Mouse (Mus musculus) kidney, embryonic 14.5 days (tissue): ENCODE measurements at regions not wholly inside any gene's neighbourhood (a gene's known extent, or its start where the extent isn't known, plus 50 kb on each side); places are given as distances from the start of the nearest gene placed in this dataset.

Source experiments
- ATAC-seq: fragments of 200-750 bp; cut with Nextera tagmentation; 2 replicates; pipeline ENCODE4 v1.8.0; 2017; ENCODE audit warnings: moderate number of reproducible peaks, mild to moderate bottlenecking, moderate TSS enrichment, moderate library complexity; ENCODE audit not compliant: low FRiP score, low TSS enrichment
- H3K27ac ChIP-seq: fragments of 300-500 bp; sonication (generic); 2 replicates; pipeline ENCODE4 v1.5.1; 2014; ENCODE audit warnings: low read depth, mild to moderate bottlenecking, low read length, moderate library complexity, mixed read lengths
- H3K27me3 ChIP-seq: fragments of 300-500 bp; sonication (generic); 2 replicates; pipeline ENCODE4 v1.6.1; 2014; ENCODE audit warnings: mild to moderate bottlenecking, low read length; ENCODE audit not compliant: control insufficient read depth, insufficient read depth
- H3K36me3 ChIP-seq: fragments of 300-500 bp; sonication (generic); 2 replicates; pipeline ENCODE4 v1.6.1; 2014; ENCODE audit warnings: low read length, mixed read lengths; ENCODE audit not compliant: control insufficient read depth, insufficient read depth
- H3K4me1 ChIP-seq: fragments of 300-500 bp; sonication (generic); 2 replicates; pipeline ENCODE4 v1.6.1; 2014; ENCODE audit warnings: low read length, mixed read lengths; ENCODE audit not compliant: control insufficient read depth, insufficient read depth
- H3K4me2 ChIP-seq: fragments of 300-500 bp; sonication (generic); replicated peaks from 2 replicates; pipeline ENCODE4 v1.6.1; 2014; ENCODE audit warnings: low read depth, mild to moderate bottlenecking, low read length
- H3K4me3 ChIP-seq: fragments of 300-500 bp; sonication (generic); 2 replicates; pipeline ENCODE4 v1.5.1; 2014; ENCODE audit warnings: mild to moderate bottlenecking, low read length
- H3K9ac ChIP-seq: fragments of 300-500 bp; sonication (generic); 2 replicates; pipeline ENCODE4 v1.6.1; 2014; ENCODE audit warnings: low read depth, mild to moderate bottlenecking, low read length, moderate library complexity
- H3K9me3 ChIP-seq: fragments of 300-500 bp; sonication (generic); 2 replicates; pipeline ENCODE4 v1.6.1; 2016; ENCODE audit warnings: low read length; ENCODE audit not compliant: control insufficient read depth
- WGBS: fragments of 180-500 bp; shearing (Covaris S2); extraction: QIAGEN DNeasy Blood & Tissue Kit; methylation state at CpG from one replicate; pipeline ENCODE4 v1.1.7; 2014; 5-methylcytosine and 5-hydroxymethylcytosine counted together

DNA sequence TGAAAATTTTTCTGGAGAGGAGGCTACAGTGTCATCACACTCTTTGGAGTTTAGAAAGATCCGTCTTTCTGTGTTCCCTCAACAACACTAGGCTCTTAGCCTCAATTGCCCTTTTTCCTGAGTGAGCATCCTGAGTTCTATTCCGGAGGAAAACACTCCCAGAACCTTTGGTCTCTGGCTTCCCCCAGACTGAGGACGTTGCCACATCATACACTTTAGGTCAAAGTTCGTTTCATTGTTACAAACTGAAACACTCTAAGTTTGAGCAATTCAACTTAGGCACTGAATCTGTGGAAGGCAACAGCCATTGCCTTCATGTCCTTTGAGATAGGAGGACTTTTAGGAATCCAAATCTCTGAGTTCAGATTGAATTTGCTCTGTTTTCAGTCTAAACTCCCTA, 85.0 kb downstream of the Arl4a start:
- Histone ChIP-seq H3K4me3 (no peak overlapping the region), H3K27ac (no peak overlapping the region)
- WGBS: 71% methylated on average over 4 of the region's 4 CpGs

DNA sequence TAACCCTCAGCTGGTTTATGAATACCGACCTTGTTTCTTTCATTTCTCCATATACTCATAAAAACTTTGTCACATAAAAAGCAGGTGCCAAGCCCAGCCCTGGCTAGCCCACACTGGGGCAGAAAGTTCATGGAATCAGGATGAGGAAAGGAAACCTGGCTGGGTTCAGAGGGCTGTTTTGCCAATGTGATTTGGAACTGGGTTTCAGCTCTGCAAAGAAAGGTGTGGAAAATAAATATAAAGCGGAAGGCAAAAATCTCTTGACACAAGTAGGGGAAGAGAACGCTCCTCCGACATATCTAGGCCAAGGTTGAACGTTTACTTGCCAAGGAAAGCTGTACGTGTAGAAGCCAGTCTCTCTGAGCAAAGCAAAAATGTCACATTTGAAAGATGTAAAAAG, 85.9 kb downstream of the Arl4a start:
- H3K27me3 ChIP-seq: no peaks in the 10 kb centered on the region
- no peak overlapping the region for H3K9ac ChIP-seq
- ATAC-seq: no peak
- H3K4me1 ChIP-seq: no peaks in the 10 kb centered on the region
- 81% methylated on average over 6 of the region's 6 CpGs for WGBS
- no peak overlapping the region for H3K4me2 ChIP-seq
- no peaks in the 10 kb centered on the region for H3K9me3 ChIP-seq
- no peak overlapping the region for H3K27ac ChIP-seq
- H3K36me3 ChIP-seq: no peaks in the 10 kb centered on the region
- H3K4me3 ChIP-seq: no peak overlapping the region

More for the DNA sequence above, 85.0 kb downstream of the Arl4a start:
- H3K9ac ChIP-seq: no peak overlapping the region
- H3K4me1 ChIP-seq: no peaks in the 10 kb centered on the region
- no peaks in the 10 kb centered on the region for H3K9me3 ChIP-seq
- ATAC-seq: no peak
- H3K4me2 ChIP-seq: no peak overlapping the region
- H3K36me3 ChIP-seq: no peaks in the 10 kb centered on the region
- H3K27me3 ChIP-seq: no peaks in the 10 kb centered on the region

DNA sequence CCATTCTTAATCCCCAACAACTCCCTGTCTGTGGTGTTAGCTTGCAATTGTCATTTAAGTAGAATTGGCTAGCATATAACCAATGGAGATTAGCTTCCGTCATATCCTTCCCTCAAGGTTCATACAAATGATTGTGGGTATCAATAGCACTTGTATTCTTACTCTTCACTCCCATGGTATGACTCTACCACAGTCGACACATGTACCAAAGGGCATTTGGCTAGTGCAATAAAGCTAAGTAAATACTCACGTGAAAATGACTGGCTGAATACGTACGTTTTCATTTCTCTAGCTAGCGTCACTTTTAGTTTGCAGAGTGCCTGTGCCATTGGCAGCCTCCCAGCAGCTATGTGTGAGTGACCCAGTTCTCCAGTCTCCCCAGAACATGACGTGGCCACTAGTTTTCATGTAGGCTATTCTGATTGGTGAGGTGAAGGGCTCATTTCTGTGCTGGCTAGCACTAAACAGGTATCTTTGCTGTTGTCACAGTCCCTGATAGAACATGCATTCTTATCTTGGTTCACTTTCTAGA, 87.5 kb downstream of the Arl4a start:
- H3K9me3 ChIP-seq: no peaks in the 10 kb centered on the region
- no peaks in the 10 kb centered on the region for H3K4me1 ChIP-seq
- H3K9ac ChIP-seq: no peak overlapping the region
- H3K27ac ChIP-seq: no peak overlapping the region
- H3K4me3 ChIP-seq: no peak overlapping the region
- no peak for ATAC-seq
- no peaks in the 10 kb centered on the region for H3K36me3 ChIP-seq
- no peak overlapping the region for H3K4me2 ChIP-seq
- 83% methylated on average over 7 of the region's 7 CpGs for WGBS
- no peaks in the 10 kb centered on the region for H3K27me3 ChIP-seq

DNA sequence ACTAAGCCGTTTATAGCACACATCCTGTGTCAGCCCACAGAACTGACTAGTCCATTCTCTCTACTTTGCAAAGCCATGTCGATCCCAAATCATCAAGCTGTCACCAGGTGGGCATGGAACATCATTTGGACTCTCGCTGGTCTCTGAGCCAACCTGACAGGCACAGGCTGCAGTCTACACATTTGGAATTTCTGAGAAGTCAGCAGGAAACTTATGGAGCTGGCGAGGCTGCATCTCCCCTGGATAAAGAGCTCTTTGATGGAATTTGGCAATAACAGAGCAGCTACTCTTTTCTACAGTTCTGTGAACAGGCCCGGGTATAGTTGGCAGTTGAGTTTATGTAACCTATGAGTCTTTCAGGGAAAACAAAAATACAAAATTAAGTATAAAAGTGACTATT, 94.9 kb downstream of the Arl4a start:
- WGBS: 63% methylated on average over 5 of the region's 5 CpGs
- Histone ChIP-seq H3K9ac (no peak overlapping the region), H3K4me3 (no peak overlapping the region), H3K27me3 (no peaks in the 10 kb centered on the region), H3K27ac (no peak overlapping the region), H3K4me2 (no peak overlapping the region), H3K9me3 (no peaks in the 10 kb centered on the region), H3K36me3 (no peaks in the 10 kb centered on the region), H3K4me1 (no peaks in the 10 kb centered on the region)
- no peak for ATAC-seq

DNA sequence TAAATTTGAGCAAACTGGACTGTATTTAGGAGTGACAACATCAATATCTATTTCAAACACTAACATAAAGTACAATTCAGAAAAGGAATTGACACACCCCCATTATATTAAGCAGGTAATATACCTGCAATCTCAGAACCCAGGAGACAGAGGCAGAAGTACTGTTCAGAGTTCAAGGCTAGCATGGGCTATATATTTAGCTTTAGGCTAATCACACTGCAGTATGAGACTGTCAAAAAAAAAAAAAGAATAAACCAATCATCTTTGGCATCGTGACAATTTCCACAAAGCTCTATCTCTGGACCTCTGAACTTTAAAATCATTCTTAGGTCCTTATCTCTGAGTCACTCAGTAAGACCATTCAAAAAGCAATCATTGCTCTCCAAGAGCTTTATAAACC, 96.7 kb downstream of the Arl4a start:
- Histone ChIP-seq H3K27me3 (no peaks in the 10 kb centered on the region), H3K27ac (no peak overlapping the region), H3K9ac (no peak overlapping the region), H3K4me1 (no peaks in the 10 kb centered on the region), H3K9me3 (no peaks in the 10 kb centered on the region), H3K4me2 (no peak overlapping the region), H3K36me3 (no peaks in the 10 kb centered on the region), H3K4me3 (no peak overlapping the region)
- WGBS: 90% methylated on average over 1 of the region's 1 CpGs
- ATAC-seq: no peak

DNA sequence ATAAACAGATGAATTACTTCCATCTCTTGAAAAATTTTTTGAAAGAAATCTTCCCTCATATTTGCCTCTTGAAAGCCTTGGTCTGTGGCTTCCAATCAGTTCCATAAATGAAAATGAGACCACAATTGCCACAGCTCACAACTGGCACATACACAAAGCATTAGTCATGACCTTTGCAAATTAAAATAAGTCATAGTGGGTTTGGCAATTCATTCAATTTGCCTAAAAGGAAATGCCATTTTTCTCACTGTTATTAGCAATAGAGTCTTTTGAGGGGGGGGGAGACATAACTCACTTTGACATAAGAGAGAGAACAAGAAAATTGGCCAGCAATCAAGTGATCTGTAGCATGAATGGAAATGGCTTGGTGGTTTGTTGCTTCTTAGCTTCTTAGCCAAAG, 98.8 kb downstream of the Arl4a start:
- H3K27me3 ChIP-seq: no peaks in the 10 kb centered on the region
- H3K27ac ChIP-seq: no peak overlapping the region
- no peak for ATAC-seq
- no peak overlapping the region for H3K9ac ChIP-seq
- no peak overlapping the region for H3K4me3 ChIP-seq
- no peaks in the 10 kb centered on the region for H3K4me1 ChIP-seq
- no peaks in the 10 kb centered on the region for H3K9me3 ChIP-seq
- H3K4me2 ChIP-seq: no peak overlapping the region
- no peaks in the 10 kb centered on the region for H3K36me3 ChIP-seq

DNA sequence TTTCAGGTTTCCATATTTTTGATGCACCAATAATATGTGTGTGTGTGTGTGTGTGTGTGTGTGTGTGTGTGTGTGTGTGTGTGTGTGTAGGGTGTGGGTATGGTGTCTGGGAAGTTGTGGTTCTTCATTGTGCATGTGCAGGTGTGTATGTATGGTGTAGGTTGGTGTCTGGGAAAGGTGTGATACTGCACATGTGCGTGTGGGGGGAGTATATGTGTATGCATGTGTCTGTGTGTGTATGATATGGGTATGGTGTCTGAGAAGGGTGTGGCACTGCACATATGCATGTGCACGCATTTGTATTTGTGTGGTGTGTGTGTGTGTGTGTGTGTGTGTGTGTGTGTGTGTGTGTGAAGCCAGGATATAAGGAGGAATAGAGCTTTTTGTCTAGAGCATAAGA, 99.6 kb downstream of the Arl4a start:
- Histone ChIP-seq H3K4me2 (no peak overlapping the region), H3K9me3 (no peaks in the 10 kb centered on the region), H3K9ac (no peak overlapping the region), H3K27me3 (no peaks in the 10 kb centered on the region), H3K4me3 (no peak overlapping the region), H3K4me1 (no peaks in the 10 kb centered on the region), H3K27ac (no peak overlapping the region), H3K36me3 (no peaks in the 10 kb centered on the region)
- 96% methylated on average over 2 of the region's 2 CpGs for WGBS
- ATAC-seq: no peak

DNA sequence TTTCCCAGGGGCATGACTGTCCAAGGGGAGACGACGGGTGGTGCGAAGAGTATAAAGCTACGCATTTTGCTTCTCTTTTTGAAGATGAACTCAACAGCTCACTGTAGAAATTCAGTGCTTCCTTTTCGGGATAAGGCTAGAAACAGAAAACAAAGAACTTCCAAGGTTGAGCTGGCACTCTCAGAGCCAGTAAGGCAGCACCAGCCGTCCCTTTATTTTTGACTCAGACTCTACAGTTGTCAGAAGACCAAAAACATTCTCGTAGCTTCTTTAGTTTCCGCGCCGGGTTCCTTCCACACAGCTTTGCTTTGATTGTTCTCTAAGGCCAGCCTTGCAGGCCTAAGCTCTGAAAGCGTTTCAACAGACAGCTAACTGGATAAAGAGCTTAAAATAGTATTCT, 101.5 kb downstream of the Arl4a start:
- Histone ChIP-seq H3K27me3 (no peaks in the 10 kb centered on the region), H3K4me2 (no peak overlapping the region), H3K36me3 (no peaks in the 10 kb centered on the region), H3K27ac (no peak overlapping the region), H3K9ac (no peak overlapping the region), H3K4me3 (no peak overlapping the region), H3K4me1 (no peaks in the 10 kb centered on the region), H3K9me3 (no peaks in the 10 kb centered on the region)
- 65% methylated on average over 11 of the region's 11 CpGs for WGBS
- ATAC-seq: no peak

DNA sequence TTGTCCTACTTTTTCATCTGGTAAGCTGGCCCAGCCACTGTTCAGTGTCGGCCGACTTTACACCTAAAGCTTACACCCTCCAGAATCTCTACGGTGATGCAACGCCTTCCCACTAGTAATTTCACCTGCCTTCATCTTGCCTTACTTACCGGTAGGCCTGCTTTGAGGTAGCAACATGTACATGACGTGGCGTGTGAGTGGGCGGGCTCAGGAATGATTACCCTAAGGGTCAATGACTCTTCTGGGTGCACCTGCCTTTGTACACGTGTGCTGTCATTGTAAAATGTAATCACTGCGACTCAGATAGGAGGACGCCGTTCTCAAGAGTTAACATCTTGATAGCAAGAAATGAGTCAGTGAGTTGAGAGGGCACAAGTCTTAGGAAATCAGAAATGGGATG, 102.0 kb downstream of the Arl4a start:
- Histone ChIP-seq H3K27me3 (no peaks in the 10 kb centered on the region), H3K4me3 (no peak overlapping the region), H3K9ac (no peak overlapping the region), H3K27ac (no peak overlapping the region), H3K36me3 (no peaks in the 10 kb centered on the region), H3K4me1 (no peaks in the 10 kb centered on the region), H3K9me3 (no peaks in the 10 kb centered on the region), H3K4me2 (no peak overlapping the region)
- 78% methylated on average over 12 of the region's 12 CpGs for WGBS
- ATAC-seq: no peak

DNA sequence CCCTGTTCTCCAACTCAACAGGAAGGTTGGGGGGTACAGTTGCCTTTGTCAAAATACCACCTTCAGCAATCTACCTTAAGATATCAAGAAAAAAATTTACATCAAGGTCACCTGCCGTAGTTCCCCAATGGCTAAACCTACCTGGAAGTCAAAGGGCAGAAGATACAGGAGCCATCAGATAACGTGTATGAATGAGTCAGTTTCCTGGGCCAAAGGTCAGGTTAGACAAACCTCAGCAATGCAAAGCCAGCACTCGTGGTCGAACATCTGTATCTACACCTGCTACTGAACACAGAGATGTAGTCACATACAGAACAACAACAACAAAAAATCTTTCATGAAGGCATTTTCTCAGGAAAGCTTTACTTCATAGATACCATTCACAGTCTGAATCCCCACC, 102.9 kb downstream of the Arl4a start:
- Histone ChIP-seq H3K27me3 (no peaks in the 10 kb centered on the region), H3K36me3 (no peaks in the 10 kb centered on the region), H3K4me1 (no peaks in the 10 kb centered on the region), H3K4me2 (no peak overlapping the region), H3K9ac (no peak overlapping the region), H3K4me3 (no peak overlapping the region), H3K27ac (no peak overlapping the region), H3K9me3 (no peaks in the 10 kb centered on the region)
- no peak for ATAC-seq
- WGBS: 59% methylated on average over 4 of the region's 4 CpGs
